Mouse (Mus musculus) fibroblast of lung, adult 2 months (primary cell): ENCODE measurements around the gene Zfp689.
"Not testable (repeated sequence)": the region's sequence is repeated elsewhere in the genome, so short reads cannot be mapped to it uniquely, and the experiment has no call there.

Experiments used
- DNase-seq: peaks from one replicate; pipeline ENCODE4 v3.0.0-alpha.2; 2011; ENCODE audit warnings: low read depth

The Zfp689 gene

DNA sequence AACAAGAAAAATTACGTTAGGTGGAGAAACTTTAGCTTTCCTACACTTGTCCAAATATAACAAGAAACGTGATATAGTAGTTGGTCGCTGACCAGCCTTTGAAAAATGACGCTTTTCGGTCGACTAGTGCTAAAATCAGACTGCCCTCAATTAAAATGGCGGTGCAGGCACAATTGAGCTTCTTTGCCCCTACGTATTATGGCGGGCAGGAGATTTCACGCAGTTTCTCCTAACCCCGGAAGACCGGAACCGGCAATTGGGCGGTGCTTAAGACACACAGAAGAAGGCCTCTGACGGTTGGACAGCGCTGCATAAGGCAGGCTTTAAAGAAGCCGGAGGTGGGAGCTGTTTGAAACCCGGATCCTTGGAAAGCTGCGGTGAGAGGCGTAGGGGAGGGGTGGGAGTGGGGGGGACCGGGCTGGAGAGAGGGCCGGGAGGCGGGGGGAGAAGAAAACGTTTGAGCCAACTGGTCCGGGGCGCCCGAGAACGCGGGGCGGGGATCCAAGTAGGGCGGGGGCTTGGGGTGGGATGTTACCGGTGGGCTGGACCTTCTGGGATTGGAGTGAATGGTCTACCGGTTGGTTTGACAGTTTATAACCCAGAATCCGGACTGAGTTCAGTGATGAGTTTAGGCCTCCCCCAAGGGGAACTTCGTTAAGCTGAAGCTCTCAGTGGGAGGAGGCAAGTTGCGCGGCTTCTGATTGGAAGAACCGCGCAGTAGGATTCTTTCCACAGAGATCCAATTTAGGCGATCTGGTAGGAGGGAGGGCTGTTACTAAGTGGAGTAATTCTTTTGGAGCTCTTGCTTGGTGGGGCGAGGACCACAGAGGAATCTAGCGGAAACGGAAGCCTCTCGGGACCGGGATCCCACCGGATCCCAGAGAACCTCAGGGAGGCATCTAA is 22.0 kb upstream of the Zfp689 start:
- DNase-seq, result peak; percentile 90

DNA sequence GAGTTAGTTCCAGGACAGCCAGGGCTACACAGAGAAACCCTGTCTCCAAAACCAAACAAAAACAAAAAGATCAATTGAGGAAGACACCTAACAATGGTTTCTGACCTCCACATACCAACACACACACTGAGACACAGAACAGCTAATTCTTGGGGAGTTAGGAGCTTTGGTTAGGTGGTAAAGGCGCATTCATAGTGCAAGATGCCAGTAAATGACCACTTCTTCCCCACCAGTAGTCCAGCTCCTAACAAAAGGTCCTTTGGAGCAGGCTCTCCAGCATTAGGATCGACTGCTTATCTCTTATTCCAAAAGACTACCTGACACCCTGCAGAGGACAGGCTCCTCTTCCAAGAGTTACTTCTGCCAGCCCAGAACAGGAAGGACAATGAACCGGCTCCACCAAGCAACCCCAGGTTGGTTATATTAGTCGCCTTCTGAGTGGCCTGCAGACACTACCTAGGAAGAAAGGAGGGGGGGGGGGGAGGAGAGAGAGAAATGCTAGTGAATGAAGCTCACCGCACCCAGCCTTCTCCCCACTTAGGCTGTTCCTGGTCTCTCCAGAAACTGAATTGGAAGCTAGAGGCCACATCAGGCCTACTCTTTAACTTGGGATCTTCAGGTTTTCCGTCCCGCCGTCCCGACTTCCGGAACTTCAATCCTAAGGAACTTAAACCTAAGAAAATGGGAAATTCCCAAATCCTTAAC is 21.2 kb upstream of the Zfp689 start:
- no peak for DNase-seq

DNA sequence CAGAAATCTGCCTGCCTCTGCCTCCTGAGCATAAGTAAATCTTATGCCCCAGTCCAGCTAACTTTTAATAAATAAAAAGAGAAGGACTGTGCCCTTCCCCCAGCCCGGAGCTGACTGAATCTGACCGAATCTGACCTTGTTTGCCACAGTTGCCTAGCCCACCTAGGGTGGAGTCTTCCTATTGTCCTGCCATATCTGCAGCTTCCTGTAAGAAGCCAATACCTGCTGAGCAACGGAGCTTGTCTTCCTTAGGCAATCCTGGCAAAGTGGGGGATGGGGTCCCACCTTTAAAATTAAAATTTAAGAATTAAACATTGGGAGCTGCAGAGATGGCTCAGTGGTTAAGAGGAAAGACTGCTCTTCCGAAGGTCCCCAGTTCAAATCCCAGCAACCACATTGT is 17.6 kb upstream of the Zfp689 start:
- DNase-seq, result no peak

DNA sequence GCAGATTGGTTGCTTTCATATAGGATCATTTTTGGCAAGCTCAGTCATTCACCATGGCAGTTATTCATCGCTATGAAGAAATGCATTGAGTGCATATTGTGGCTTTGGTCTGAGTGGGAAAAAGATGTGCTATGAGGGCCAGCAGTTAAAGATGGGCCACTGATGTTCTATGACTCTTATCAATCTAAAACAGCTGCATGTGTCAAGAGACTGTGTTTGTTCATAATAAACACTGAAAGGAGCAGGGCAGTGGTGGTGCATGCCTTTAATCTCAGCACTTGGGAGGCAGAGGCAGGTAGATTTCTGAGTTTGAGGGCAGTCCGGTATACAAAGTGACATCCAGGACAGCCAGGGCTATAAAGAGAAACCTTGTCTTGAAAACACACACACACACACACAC is 16.7 kb upstream of the Zfp689 start:
- DNase-seq, result not testable (repeated sequence)

DNA sequence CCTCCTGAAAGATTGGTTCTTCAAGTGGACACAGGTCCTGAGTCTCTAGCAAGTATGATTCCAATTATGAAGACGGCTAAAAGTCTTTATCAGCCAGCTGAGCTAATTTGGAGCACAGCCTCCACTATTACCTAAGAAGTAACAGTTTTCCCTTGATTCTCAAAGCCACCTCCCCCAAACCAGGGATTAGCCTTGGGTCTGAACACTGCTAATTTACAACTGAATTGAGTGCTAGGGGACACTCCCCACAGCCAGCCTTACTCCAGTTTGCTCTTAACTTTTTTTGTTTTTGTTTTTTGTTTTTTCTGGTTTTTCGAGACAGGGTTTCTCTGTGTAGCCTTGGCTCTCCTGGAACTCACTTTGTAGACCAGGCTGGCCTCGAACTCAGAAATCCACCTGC is 16.2 kb upstream of the Zfp689 start:
- no peak for DNase-seq

DNA sequence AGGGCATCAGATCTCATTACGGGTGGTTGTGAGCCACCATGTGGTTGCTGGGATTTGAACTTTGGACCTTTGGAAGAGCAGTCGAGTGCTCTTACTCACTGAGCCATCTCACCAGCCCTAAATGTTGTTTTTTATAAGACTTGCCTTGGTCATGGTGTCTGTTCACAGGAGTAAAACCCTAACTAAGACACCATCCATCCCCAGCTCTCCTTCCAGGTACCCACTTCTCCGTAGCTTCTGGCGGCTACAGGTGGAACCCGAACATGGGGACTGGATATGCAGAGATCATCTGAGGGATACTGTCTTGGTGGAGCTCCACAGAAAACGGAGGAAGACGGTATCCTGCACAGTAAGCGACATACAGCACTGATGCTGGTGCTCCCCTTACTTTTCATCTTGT is 10.4 kb upstream of the Zfp689 start, which contains the start of gene Prr14:
Gene Prr14, plus strand, starts transcription at position 301 of the 400 bp plus-strand sequence.
- DNase-seq, result not testable (repeated sequence)

DNA sequence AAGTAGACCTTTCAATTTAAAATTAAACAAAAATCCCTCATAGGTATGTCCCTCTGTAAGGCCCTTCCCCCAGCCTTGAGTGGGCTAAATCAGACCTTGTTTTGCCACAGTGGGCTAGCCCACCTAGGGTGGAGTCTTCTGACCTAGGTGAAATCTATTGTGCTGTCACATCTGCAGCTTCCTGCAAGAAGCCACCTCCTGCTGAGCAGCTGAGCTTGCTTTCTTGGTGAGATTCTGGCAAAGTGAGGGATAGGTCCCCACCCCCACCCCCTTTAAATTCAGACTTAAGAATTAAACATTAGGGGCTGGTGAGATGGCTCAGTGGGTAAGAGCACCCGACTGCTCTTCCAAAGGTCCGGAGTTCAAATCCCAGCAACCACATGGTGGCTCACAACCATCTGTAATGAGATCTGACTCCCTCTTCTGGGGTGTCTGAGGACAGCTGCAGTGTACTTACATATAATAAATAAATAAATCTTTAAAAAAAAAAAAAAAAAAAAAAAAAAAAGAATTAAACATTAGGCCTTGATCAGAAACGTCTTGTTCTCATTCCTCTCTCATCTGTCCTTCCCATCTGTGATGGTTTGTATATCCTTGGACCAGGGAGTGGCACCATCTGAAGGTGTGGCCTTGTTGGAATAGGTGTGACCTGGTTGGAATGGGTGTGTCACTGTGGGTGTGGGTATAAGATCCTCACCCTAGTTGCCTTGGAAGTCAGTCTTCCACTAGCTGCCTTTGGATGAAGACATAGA is 9.6 kb upstream of the Zfp689 start:
- not testable (repeated sequence) for DNase-seq

DNA sequence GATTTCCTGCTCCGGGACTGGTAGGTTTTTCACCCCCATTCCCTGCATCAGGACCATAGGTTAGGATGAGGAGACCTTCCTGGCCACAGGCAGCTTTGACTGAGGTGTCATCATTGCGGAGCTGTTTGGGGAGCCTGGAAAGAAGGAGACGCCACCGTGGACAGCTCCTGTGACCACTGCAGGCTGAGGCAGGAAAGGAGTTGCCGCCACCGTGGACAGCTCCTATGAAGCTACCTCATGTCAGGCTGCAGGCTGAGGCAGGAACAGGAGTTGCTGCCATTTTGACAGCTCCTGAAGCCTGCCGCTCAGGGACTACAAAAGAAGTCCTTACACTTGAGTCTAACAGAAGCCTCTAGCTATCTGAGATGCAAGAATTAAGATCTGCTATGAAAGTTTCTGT is 5.9 kb upstream of the Zfp689 start:
- no peak for DNase-seq

DNA sequence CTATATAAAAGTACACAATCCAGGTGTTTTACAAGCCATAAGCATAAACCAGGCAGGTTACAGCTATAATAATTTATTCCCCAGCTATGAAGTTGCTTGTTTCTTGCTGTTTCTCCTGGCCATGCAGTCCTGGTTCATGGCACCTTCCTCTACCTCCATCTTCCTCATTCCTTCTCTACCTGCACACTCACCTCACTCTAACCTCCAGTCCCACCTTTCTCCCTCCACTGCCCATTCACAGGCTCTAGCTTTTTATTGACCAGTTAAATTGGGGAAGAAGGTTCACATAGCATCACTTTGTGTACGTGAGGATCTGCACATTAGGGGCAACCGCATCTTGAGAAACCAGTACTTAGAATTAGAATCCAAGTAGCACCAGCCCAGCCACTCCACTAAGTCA is 4.1 kb upstream of the Zfp689 start:
- DNase-seq, result no peak

DNA sequence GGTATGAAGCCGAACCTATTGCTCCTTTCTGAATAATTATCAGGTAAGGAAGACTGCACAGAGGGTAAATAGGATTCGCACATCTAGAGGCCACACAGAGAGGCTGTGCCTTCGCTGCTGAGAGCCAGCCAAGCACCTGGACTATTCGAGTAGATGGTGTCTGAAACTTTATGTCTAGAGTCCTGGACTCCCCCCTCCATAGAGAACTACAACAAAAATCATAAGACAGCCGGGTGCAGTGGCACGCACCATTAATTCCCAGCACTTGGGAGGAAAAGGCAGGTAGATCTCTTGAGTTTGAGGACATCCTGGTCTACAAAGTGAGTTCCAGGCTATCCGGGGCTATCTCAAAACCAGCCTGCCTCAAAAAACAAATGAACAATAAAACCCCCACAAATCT is 1.0 kb upstream of the Zfp689 start:
- DNase-seq, result no peak

DNA sequence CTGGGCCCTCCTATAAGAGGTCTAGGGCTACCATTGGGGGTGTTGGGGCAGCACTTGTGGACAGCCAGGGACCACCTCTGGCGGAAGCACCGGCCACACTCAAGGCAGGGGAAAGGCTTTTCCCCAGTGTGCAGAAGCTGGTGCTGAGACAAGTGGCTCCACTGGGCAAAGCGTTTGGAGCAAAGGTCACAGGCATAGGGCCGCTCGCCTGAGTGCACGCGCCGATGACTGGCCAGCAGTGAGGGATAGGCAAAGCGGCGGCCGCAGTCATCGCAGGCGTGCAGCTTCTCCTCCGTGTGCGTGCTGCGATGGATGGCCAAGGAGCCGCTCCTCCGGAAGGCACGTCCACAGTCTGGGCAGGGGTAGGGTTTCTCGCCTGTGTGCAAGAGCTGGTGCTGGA is 5.0 kb downstream of the Zfp689 start:
- DNase-seq, result no peak

DNA sequence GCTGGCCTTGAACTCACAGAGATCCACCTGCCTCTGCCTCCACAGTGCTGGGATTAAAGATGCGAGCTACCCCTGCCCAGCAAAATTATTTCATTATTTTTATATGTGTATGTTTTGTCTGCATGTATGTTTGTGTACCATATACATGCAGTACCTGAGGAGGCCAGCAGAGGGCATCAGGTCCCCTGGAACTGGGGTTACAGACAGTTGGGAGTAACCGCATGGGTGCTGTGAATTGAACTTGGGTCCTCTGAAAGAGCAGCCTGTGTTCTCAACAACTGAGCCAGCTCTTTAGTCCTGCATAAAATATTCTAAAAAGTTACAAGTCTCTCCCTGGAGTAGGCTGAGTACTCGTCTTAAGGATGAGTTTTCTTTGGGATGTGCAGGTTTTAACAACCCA is 11.2 kb downstream of the Zfp689 start:
- DNase-seq, result no peak

DNA sequence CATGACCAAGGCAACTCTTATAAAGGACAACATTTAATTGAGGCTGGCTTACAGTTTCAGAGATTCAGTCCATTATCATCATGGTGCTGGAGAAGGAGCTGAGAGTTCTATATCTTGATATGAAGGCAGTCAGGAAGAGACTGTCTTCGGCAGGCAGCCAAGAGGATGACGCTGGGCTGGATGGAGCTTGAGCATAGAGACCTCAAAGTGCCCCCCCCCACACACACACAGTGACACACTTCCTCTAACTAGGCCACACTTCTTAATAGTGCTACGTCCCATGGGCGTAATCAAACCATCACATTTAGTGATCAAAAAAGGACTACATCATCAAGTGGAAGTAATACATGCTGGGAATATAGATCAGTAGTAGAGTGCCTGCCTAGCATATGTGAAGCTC is 13.8 kb downstream of the Zfp689 start:
- no peak for DNase-seq

DNA sequence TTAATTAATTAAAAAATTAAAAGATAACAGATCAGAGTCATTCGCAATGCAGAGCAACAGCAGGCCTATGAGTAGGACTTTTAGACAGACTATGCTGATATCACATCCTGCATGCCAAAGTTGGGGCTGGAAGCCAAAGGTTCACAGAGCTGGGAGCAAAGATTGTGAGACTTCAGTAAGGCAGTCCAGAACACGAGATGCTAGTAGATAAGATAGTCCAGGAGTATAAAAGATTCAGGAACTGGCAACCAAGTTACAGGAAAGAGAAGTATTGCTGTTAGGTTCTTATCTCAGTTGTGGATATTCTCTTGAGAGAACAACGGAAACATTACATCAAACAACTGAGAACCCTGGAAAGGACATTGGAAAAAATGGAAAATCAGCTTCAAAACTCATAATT is 22.6 kb downstream of the Zfp689 start:
- DNase-seq, result no peak

DNA sequence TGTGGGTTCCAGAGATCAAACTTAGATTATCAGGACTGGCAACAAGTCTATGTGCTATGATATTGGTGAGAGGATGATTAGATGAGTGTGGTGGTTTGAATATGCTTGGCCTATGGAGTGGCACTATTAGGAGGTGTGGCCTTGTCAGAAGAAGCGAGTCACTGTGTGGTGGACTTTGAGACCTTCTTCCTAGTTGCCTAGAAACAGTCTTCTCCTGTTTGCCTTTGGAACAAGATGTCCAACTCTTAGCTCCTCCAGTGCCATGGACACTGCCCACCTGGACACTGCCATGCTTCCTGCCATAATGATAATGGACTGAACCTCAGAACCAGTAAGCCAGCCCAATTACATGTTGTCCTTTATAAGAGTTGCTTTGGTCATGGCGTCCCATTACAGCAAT is 23.0 kb downstream of the Zfp689 start:
- DNase-seq, result no peak

DNA sequence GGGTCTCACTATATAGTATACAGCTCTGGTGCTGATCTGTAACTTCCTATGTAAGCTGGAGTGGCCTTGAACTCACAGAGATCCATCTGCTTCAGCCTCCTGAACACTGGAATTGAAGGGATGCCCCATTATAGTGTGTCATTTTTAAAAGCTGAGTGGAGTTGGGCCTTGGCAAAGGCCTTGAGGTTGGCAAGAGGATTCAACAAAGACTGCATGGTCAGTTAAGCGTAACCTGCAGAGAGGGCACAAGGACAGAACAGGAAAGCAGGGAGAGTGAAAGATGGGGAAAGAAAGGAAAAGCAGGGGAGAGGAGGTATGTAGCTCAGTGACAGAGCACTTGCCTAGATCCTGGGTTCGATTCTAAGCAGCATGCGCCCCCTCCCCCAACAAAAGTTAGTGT is 23.7 kb downstream of the Zfp689 start:
- no peak for DNase-seq

DNA sequence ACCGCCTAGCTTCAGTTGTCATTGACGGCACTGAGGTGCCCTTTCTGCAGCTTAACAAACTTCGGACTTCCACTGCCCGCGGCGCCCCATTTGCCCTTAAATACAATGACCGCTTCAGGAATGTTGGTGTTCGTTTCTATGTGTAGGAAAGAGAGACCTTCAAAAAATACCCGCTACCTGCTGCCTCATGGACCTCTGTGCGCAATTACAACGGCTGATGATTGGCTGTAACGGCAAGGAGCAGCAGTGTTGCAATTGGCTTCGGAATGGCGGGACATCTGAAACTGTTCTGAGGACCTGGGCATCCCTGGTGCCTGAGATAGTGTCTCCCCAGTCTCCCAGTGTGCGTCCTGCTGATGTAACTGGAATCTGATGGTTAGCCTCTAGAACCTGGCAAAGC is 26.7 kb downstream of the Zfp689 start:
- DNase-seq, result peak; percentile 9

DNA sequence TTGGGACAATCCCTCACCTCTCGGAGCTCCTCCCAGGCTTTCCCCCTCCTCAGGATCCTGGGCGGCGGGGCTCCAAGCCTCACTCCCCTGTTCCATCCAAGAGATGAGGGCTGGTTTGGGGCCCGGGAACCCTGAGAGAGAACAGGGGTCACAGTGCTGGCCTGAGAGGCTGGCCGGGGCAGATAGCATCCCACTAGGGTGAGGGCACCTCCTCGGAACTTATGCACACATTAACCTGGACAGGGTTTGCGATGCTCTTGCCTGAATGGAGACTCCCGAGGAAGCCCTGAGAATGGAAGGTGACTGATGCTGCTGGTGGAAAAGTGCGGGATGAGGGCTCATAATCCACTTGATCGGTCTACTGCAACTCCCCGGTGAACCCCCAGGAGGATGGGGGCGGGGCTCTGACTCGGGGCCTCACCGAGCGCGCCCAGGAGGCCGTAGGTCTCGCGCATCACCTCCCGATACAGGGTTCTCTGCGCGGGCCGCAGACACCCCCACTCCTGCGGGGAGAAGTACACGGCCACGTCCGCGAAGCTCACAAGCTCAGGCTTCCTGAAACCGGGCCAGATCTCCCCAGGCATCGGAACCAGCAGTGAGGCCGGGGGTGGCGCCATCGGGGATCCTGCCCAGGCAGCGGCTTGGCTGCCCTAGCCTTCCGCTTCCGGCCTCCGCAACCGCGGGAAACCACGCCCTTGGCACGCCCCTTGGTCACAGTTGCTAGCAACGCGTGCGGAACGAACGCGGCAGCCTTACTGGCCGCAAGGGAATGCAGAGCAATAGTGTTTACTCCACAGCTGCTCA is 27.4 kb downstream of the Zfp689 start, which contains the start of gene Zfp688:
Gene Zfp688, minus strand, starts transcription at position 681 of the 804 bp plus-strand sequence.
- peak; percentile 80 for DNase-seq

DNA sequence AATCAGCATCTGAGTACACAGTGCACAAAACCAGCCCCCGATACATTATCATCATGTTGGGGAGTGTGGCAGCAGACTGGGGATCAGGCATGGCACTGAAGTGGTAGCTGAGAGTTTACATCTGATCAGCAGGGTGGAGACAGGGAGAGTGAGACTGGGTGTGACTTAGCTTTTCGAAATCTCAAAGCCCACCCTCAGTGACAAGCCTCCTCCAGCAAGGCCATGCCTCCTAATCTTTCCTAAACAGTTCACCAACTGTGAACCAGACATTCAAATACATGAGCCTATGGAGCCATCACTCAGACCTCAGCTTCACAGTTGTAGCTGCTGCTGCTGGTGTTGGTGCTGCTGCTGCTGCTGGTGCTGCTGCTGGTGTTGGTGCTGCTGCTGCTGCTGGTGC is 37.5 kb downstream of the Zfp689 start:
- no peak for DNase-seq

DNA sequence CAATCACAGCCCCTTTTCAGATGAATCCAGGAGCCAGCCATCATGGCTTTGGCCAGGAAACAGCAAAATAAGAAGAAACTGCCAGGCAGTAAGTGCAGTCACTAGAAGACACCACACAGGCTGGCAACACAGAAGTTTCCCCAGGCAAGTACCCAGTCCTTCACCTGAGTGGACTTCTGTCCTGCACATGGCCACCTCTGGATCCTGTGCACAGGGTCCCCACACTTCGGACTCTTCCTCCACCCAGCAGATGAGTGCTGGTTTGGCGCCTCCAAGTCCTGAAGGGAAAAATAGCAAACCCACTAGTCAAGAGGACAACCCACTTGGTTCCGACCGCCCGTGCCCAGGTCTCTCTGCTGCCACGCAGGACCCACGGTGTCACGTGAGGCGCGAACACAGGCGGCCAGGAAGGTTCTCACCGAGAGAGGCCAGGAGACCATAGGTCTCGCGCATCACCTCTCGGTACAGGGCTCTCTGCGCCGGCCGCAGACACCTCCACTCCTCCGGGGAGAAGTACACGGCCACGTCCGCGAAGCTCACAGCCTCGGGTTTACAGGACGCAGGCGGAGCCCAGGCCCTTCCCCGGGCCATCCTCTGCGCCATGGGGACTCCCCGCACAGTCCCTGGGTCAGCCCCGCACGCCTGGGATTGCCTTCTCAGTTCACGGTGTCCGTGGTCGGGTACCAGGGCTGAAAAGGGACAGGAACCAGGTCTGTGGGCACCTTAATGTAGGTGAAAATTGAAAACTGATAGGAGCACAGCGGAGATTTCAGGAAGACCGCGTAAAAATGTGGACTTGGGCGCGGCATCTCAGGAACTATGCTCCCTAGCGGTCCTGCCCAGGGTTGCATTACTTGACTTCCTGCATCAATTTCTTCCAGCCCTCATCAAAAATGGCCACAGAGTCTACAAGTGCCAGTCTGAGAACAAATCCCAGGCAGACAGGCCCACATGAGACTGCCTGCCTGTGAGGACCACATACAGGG is 42.7 kb downstream of the Zfp689 start, which contains the start of gene Zfp764:
Gene Zfp764, minus strand, starts transcription at position 821 of the 986 bp plus-strand sequence.
- peak; percentile 80 for DNase-seq
